Mouse (Mus musculus) kidney, embryonic 15.5 days (tissue): ENCODE data around the gene Itgb4. TPM values are rescaled to one million over a fixed set of nuclear protein-coding genes. Genes with fewer than 3 reads are reported as not detected.

Experiments
- ATAC-seq: fragments of 200-750 bp; cut with Nextera tagmentation; replicated peaks from 2 replicates; pipeline ENCODE4 v1.8.0; 2017; ENCODE audit warnings: moderate TSS enrichment; ENCODE audit not compliant: low FRiP score
- H3K27ac ChIP-seq: fragments of 300-500 bp; sonication (generic); 2 replicates; pipeline ENCODE4 v1.5.1; 2015; ENCODE audit warnings: mild to moderate bottlenecking, inconsistent platforms
- H3K27me3 ChIP-seq: fragments of 300-500 bp; sonication (generic); 2 replicates; pipeline ENCODE4 v1.6.1; 2015; ENCODE audit warnings: inconsistent platforms
- H3K36me3 ChIP-seq: fragments of 300-500 bp; sonication (generic); 2 replicates; pipeline ENCODE4 v1.6.1; 2015; ENCODE audit warnings: inconsistent platforms
- H3K4me1 ChIP-seq: fragments of 300-500 bp; sonication (generic); 2 replicates; pipeline ENCODE4 v1.6.1; 2015; ENCODE audit warnings: inconsistent platforms
- H3K4me2 ChIP-seq: fragments of 300-500 bp; sonication (generic); 2 replicates; pipeline ENCODE4 v1.6.1; 2015; ENCODE audit warnings: moderate library complexity, mild to moderate bottlenecking, inconsistent platforms
- H3K4me3 ChIP-seq: fragments of 300-500 bp; sonication (generic); replicated peaks from 2 replicates; pipeline ENCODE4 v1.5.1; 2015; ENCODE audit warnings: mild to moderate bottlenecking, inconsistent platforms
- H3K9ac ChIP-seq: fragments of 300-500 bp; sonication (generic); 2 replicates; pipeline ENCODE4 v1.6.1; 2015; ENCODE audit warnings: mild to moderate bottlenecking, inconsistent platforms
- H3K9me3 ChIP-seq: fragments of 300-500 bp; sonication (generic); replicated peaks from 2 replicates; pipeline ENCODE4 v1.6.1; 2016; ENCODE audit warnings: inconsistent platforms
- WGBS: fragments of 180-500 bp; shearing (Covaris S2); methylation state at CpG from one replicate; pipeline ENCODE4 v1.1.7; 2015; ENCODE audit warnings: mixed read lengths; 5-methylcytosine and 5-hydroxymethylcytosine counted together
- polyA plus RNA-seq: library from polyadenylated mRNA; unstranded; fragments of >200 nt; fragmentation: Nextera tagmentation; extraction: Ambion mirVana; gene quantifications from 2 replicates; pipeline ENCODE4 v1.2.1, GENCODE M21; 2015

Gene Itgb4
- 2.1 and 2.7 TPM in 2 replicates for polyA plus RNA-seq

DNA sequence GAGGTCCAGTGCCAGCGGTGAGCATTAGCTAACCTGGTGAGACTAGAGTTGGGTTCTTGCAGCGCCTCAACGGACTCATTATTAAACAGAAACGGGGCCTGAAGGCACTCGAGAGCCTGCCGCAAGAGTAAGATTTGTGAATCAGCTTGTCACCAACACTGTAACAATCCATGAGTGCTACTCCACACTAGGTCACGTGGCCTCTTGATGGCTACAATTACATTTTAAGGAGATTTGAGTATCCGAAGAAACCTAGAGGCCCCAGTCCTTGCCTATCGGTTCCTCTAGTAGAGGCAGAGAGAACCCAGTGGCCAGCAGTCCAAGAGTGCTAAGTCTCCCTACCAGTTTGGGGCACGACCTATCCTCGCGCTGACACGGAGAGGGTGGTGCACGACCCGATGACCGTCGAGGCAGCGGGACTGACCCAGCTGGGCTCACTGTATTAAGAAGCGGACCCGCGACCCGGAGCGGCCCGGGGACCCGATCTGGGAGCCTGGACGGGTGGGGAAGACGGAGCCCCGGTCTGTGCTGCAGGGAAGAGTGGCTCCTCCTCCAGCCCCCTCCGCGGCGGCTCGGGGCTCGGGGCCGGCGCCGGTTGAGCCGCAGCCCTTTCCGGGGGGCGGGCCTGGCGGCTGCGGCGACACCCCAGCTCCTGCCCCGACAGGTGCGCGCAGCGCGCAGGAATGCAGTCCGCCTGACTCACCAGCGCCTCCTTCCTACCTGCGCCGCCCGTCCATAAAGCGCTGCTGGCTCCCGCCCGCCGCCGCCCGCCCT lies at the start of gene Itgb4:
TSS of gene Itgb4 (plus strand) at position 401 of the 774 bp plus-strand sequence.
- peak within 1 kb of the TSS; percentile 46 for H3K9ac ChIP-seq
- H3K4me2 ChIP-seq, result peak within 1 kb of the TSS; percentile 79
- WGBS, result 8% methylated on average over 58 of the region's 58 CpGs
- H3K27ac ChIP-seq, result no peak within 1 kb of the TSS
- H3K4me3 ChIP-seq, result peak within 1 kb of the TSS; percentile 50
- no peaks in the 10 kb centered on the region for H3K9me3 ChIP-seq
- peaks cover 49% of the 10 kb centered on the region for H3K27me3 ChIP-seq
- H3K4me1 ChIP-seq, result peaks cover 32% of the 10 kb centered on the region
- H3K36me3 ChIP-seq, result no peaks in the 10 kb centered on the region
- peak; percentile 59 for ATAC-seq

DNA sequence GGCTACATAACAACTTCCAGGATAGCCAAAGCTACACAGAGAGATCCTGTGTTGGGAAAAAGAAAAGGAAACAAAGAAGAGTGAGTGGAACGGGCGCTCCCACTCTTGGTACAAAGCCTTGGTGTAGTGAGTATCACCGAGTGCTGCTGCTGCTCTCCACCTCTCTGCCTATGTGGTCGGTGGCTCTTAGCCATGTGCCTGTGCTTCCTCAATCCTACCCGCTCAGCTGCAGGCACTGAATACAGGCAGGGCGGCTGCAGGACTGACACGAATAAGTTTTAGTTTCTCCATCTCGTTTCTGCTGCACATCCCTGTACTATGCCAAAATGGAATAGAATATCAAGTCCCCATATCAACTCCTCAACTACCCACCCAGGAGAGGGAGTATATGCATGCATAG lies 45.5 kb upstream of the Itgb4 start:
- Histone ChIP-seq H3K27ac (no peak overlapping the region), H3K4me3 (no peak overlapping the region)

DNA sequence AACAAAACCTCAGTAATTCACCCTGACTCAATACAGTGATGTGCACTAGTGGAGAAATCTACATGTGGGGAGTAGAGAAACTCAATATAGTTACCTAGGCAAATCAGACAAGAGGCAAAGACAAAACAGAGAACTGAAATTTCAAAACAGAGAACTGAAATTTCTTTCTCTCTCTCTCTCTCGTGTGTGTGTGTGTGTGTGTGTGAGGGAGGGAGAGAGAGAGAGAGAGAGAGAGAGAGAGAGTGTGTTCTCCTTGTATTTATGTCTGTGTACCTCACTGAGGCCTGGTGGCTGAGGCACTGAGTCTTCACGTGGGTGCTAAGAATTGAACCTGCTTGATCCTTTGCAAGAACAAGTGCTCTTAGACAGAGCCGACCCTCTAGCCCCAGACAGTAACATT lies 44.7 kb upstream of the Itgb4 start:
- no peaks in the 10 kb centered on the region for H3K9me3 ChIP-seq
- H3K4me2 ChIP-seq, result no peak overlapping the region
- WGBS, result 77% methylated on average over 2 of the region's 3 CpGs
- no peak for ATAC-seq
- H3K4me1 ChIP-seq, result peaks cover 21% of the 10 kb centered on the region
- no peak overlapping the region for H3K9ac ChIP-seq
- H3K4me3 ChIP-seq, result no peak overlapping the region
- H3K27me3 ChIP-seq, result no peaks in the 10 kb centered on the region
- H3K36me3 ChIP-seq, result peaks cover 30% of the 10 kb centered on the region
- H3K27ac ChIP-seq, result no peak overlapping the region

More for the DNA sequence above, 45.5 kb upstream of the Itgb4 start:
- Histone ChIP-seq H3K27me3 (no peaks in the 10 kb centered on the region), H3K9ac (no peak overlapping the region), H3K4me2 (no peak overlapping the region), H3K9me3 (no peaks in the 10 kb centered on the region), H3K4me1 (peaks cover 13% of the 10 kb centered on the region), H3K36me3 (peaks cover 36% of the 10 kb centered on the region)
- no peak for ATAC-seq
- 86% methylated on average over 8 of the region's 8 CpGs for WGBS

DNA sequence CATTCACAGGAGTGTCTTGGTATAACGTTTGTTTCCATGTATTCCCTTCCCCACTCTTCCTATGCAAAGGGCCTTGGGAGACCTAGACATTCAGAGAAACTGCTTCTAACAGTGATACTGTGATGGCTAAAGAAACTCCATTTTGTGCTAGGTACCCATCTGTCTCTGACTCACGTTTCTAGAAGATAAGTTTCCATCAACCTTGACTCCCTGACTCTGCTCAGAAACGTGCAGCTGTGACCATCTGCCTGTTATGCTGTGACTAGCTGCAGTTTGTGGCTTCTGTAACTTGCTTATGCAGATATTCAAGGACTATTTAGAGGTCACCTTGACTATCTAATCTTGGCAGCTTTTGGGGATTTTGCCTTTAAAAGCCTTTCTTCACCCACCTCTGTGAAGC lies 43.3 kb upstream of the Itgb4 start:
- no peak for ATAC-seq
- H3K36me3 ChIP-seq, result peaks cover 33% of the 10 kb centered on the region
- H3K27ac ChIP-seq, result no peak overlapping the region
- no peaks in the 10 kb centered on the region for H3K27me3 ChIP-seq
- H3K4me2 ChIP-seq, result no peak overlapping the region
- H3K4me3 ChIP-seq, result no peak overlapping the region
- H3K9me3 ChIP-seq, result no peaks in the 10 kb centered on the region
- 74% methylated on average over 3 of the region's 3 CpGs for WGBS
- H3K9ac ChIP-seq, result no peak overlapping the region
- H3K4me1 ChIP-seq, result peaks cover 23% of the 10 kb centered on the region

DNA sequence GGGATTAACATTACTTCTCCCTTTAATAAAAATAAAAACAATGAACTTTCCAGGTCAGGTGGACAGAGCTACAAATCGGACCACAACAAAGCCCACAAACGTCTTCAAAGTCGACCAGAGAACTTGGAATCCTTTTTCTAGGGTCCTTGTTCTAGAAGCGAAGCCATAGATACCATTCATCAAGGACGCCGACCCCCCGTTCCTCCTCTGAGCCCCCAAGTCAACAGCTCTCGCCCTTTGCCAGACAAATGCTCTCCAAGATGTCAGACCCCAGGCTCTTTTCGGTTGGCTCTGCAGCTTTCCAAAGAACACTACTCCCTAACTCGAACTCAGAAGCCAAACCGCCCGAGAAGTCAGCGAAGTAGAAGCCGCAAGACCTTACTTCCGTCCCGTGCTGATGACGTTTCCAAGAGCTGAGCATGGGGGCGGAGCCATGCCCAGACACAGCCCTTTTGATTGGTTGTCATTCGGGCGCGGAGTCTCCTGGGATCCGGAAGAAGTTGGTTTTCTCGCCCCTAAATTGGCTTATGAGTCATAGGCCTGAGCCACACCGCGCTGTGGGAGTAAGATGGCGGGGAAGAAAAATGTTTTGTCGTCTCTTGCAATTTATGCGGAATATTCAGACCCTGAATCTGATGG lies 41.3 kb upstream of the Itgb4 start, which contains the start of the genes Sap30bp and Recql5:
TSS of gene Sap30bp (plus strand) at position 175 of the 639 bp plus-strand sequence.
TSS of gene Recql5 (minus strand) at position 370 of the 639 bp plus-strand sequence.
- H3K27ac ChIP-seq, result peak within 1 kb of the TSS; percentile 59; the same call in 1 of the 2 replicates

DNA sequence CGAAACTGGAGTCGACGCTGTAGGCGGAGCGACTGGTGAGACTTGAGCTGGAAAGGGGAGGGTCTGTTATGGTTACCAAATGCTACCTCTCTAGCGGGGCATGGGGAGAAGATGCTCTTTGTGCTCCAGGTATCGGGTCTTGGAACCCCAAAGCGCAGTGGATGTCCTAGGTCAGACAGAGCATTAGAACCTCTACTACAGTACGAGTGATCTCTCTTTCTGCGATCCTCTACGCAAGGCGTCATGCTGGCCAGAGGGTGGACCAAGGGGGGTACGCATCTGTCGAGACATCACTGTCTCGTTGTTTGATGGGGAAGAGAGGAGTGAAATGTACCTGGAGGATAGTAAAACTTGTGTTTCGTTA lies 40.8 kb upstream of the Itgb4 start:
- H3K9ac ChIP-seq, result peak overlapping the region; percentile 81
- ATAC-seq, result peak; percentile 31
- H3K4me2 ChIP-seq, result peak overlapping the region; percentile 88
- WGBS, result under 1% methylated on average over 16 of the region's 16 CpGs
- H3K4me3 ChIP-seq, result peak overlapping the region; percentile 96
- H3K27me3 ChIP-seq, result no peaks in the 10 kb centered on the region
- H3K9me3 ChIP-seq, result no peaks in the 10 kb centered on the region
- peaks cover 23% of the 10 kb centered on the region for H3K4me1 ChIP-seq
- H3K27ac ChIP-seq, result peak overlapping the region; percentile 59; the same call in 1 of the 2 replicates
- H3K36me3 ChIP-seq, result peaks cover 32% of the 10 kb centered on the region

More for the DNA sequence above, 41.3 kb upstream of the Itgb4 start, which contains the start of the genes Sap30bp and Recql5:
- Histone ChIP-seq H3K9me3 (no peaks in the 10 kb centered on the region), H3K4me2 (peak within 1 kb of the TSS; percentile 88), H3K36me3 (peaks cover 33% of the 10 kb centered on the region), H3K27me3 (no peaks in the 10 kb centered on the region), H3K4me3 (peak within 1 kb of the TSS; percentile 96), H3K9ac (peak within 1 kb of the TSS; percentile 81), H3K4me1 (peaks cover 23% of the 10 kb centered on the region)
- ATAC-seq, result peak; percentile 99
- 1% methylated on average over 28 of the region's 28 CpGs for WGBS

DNA sequence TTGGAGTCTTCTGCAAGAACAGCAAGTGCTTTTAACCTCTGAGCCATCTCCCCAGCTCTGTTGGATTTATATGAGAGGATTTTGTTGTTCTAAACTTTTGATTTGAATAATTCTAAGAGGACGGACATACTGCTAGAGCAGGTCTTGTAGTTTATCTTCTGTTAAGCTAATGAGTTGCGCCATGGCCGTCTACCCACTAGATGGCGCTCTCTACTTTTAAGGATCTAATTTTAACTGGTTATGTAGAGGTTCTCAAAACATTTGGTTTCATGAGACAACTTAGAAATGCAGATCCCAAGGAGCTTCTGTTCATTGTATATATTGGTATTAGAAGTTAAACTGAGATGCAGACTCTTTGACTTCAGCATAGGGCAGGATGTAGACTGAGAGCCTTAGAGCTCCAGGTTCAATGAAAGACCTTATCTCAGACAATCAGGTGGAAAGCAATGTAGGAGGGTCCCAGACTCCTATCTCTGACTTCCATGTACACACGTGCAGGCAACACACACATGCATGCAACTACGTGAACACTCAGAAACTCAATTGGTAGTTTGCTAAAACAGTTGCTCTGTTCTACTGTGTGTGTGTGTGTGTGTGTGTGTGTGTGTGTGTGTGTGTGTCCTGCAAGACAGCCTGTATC lies 34.7 kb upstream of the Itgb4 start:
- H3K27ac ChIP-seq, result no peak overlapping the region
- no peak overlapping the region for H3K4me2 ChIP-seq
- H3K36me3 ChIP-seq, result peaks cover 88% of the 10 kb centered on the region
- peaks cover 2% of the 10 kb centered on the region for H3K4me1 ChIP-seq
- H3K4me3 ChIP-seq, result no peak overlapping the region
- no peak overlapping the region for H3K9ac ChIP-seq
- 37% methylated on average over 6 of the region's 6 CpGs for WGBS
- H3K9me3 ChIP-seq, result no peaks in the 10 kb centered on the region
- no peaks in the 10 kb centered on the region for H3K27me3 ChIP-seq
- no peak for ATAC-seq

DNA sequence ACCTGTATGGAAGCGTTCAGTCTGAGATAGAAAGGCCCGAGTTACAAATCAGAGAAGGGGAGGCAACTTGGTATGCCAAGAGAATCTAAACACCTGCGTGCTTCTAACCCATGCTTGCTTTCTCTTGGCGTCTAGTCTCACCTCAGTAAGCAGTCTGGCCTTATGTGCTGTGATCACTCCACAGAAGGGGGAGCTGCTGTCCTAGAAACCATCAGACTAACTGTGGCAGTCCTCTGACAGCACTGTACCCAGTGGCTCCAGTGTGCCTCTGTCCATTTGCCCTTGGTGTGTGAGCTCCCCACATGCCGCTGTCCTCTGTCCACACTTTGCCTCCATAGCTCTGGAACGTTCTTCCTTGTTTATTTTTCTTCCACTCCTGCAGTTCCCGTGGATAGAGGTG lies 32.5 kb upstream of the Itgb4 start:
- no peak overlapping the region for H3K4me3 ChIP-seq
- H3K4me1 ChIP-seq, result no peaks in the 10 kb centered on the region
- no peaks in the 10 kb centered on the region for H3K9me3 ChIP-seq
- H3K36me3 ChIP-seq, result peaks cover 95% of the 10 kb centered on the region
- H3K27ac ChIP-seq, result no peak overlapping the region
- no peak for ATAC-seq
- H3K4me2 ChIP-seq, result no peak overlapping the region
- WGBS, result 78% methylated on average over 7 of the region's 7 CpGs
- no peaks in the 10 kb centered on the region for H3K27me3 ChIP-seq
- H3K9ac ChIP-seq, result no peak overlapping the region

DNA sequence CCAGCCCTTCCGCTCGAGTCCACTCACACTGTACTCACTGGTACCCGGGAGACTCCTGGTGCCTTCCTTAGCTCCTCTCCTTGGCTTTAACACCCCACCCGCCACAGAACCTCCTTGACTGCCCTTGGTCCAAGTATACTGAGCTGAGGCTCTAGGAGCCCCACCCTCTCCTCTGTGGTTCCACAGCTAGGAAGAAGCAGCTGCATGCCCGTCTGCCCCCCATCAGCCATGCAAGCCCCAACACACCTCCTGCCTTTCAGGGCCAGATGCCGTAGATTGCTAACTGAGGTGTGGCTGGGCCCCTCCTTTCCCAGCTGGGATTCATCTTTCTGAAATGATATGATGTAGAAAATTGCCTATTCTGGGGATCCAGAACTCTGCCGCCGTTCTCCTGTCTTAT lies 29.3 kb upstream of the Itgb4 start:
- 88% methylated on average over 8 of the region's 8 CpGs for WGBS
- no peak overlapping the region for H3K4me3 ChIP-seq
- no peak overlapping the region for H3K9ac ChIP-seq
- no peak for ATAC-seq
- H3K27ac ChIP-seq, result no peak overlapping the region
- H3K9me3 ChIP-seq, result no peaks in the 10 kb centered on the region
- peaks cover 94% of the 10 kb centered on the region for H3K36me3 ChIP-seq
- no peaks in the 10 kb centered on the region for H3K27me3 ChIP-seq
- no peak overlapping the region for H3K4me2 ChIP-seq
- no peaks in the 10 kb centered on the region for H3K4me1 ChIP-seq

DNA sequence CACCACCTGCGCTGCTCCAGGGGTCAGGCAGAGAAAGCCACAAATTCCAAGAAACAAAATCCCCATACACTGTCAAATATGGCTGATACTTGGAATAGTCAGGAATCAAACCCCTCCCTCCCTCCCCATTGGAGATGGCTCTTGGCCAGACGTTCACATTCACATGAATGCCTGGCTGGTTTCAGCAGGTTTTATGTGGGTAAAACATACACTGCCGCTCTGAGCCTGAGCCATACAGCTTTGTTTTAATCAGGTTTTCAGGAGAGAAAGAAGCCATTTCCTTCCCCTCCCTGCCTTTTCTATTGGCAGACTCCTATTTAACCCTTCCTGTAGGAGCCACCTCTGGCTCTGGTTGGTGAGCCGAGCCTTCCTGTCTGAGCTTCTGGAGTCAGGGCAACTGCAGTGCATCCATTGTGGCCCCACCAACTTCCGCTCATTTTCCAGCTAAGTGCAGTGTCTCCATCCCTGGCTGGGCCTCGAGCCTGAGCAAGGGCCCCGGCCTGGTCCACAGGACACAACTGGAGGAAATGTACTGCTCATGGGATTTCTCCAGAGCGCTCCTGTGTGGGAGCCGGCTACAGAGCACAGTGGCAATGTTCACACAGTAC lies 28.2 kb upstream of the Itgb4 start:
- Histone ChIP-seq H3K27me3 (no peaks in the 10 kb centered on the region), H3K27ac (peak overlapping the region; percentile 41; the same call in 1 of the 2 replicates), H3K4me1 (no peaks in the 10 kb centered on the region), H3K9me3 (no peaks in the 10 kb centered on the region), H3K4me3 (no peak overlapping the region), H3K4me2 (no peak overlapping the region), H3K36me3 (peaks cover 94% of the 10 kb centered on the region), H3K9ac (no peak overlapping the region)
- no peak for ATAC-seq
- WGBS, result 83% methylated on average over 9 of the region's 9 CpGs

DNA sequence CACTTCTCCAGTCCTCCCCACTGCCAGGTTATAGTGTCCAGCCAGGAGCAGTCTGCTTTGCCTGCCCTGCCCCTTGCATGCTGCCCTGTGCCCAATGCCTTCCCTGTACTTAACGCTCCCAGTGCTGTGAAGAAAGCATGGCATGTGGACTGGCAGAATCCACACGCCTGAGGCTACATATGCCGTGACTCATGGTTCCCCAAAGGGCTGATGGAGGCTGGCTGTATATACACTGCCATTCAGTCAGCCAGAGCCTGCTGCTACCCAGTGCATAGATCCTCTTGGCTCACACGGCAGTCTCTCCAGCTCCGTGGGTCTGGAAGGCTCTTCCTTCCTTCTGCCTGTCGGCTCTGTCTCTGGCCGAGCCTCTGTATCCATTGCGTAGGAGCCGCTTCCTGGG lies 26.2 kb upstream of the Itgb4 start:
- H3K4me1 ChIP-seq, result no peaks in the 10 kb centered on the region
- H3K27ac ChIP-seq, result no peak overlapping the region
- H3K9ac ChIP-seq, result no peak overlapping the region
- no peaks in the 10 kb centered on the region for H3K9me3 ChIP-seq
- H3K36me3 ChIP-seq, result peaks cover 95% of the 10 kb centered on the region
- no peak for ATAC-seq
- 84% methylated on average over 9 of the region's 9 CpGs for WGBS
- no peaks in the 10 kb centered on the region for H3K27me3 ChIP-seq
- H3K4me2 ChIP-seq, result no peak overlapping the region
- no peak overlapping the region for H3K4me3 ChIP-seq
